Mouse (Mus musculus) induced T-regulatory cell, adult 2 months (primary cell): ENCODE data around the gene 4930412O13Rik.

Source experiments
- DNase-seq: peaks from one replicate; pipeline ENCODE4 v3.0.0-alpha.2; 2012; ENCODE audit warnings: low read depth

The 4930412O13Rik gene

DNA sequence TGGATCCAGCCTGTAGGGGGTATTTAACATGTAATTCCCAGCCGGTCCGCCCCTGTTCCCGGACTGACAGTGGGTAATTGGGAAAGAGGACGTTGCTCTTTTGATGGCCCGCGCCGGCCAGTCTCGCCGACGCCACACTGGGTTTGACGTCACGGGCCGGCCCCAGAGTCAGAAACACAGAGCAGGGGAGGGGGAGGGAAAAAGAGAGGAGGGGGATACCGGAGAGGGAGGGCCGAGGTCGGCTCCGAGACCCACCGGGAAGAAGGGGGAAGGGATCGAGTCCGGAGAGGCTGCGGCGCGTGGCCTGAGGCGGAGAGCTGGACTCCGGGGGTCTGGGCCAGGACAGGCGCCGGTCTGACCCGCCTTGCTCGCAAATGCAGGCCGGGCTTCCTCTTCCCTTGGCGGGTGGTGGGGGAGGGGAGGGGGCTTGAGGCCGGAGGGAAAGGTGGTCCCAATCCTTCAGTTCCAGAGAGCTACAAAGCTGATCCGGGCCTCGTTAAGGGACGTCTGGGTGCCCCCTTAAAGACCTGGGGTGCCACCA, at the start of gene 4930412O13Rik:
Gene 4930412O13Rik, plus strand, starts transcription at position 202 of the 541 bp plus-strand sequence.
- no peak for DNase-seq

- DNase-seq, result no peak
Observed at GRCm38 (mm10) chr2:9833712-9834111, 47.3 kb upstream of the 4930412O13Rik start.

- DNase-seq, result no peak
Observed at GRCm38 (mm10) chr2:9835195-9835594, 45.9 kb upstream of the 4930412O13Rik start.

DNA sequence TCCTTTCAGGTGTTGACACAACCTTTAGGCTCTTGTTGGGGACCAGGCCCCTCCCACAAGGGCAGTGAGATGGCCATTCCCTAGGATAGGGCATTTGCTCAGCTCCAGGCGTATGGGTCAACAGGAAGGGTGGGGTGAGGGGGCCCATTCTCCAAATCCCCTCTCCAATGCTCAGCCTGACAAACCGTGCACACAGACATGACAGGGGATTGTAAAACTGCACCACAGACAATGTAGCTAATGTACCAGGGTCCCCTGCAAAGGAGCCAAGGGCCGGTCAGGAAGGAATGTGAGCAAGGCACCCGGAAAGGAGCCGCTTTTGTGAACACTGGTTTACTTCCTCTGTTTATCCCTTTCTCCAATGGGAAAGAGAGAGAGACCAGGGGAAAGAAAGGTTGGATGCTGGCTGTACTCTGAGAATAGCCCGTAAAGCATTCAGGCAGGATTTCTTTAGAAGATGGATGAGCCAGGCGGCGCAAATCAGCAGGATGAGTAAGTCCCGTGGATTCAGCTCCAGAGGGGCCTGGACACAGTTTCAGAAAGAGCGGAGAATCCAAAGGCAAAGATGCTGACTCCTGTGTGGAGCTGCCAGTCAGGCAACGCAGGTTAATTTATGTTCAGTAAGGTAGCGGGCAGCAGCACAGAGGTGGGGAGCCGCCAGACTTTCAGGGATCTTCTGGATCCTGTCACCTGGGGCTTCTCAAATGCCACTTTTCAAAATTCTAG, 28.0 kb upstream of the 4930412O13Rik start:
- no peak for DNase-seq

DNA sequence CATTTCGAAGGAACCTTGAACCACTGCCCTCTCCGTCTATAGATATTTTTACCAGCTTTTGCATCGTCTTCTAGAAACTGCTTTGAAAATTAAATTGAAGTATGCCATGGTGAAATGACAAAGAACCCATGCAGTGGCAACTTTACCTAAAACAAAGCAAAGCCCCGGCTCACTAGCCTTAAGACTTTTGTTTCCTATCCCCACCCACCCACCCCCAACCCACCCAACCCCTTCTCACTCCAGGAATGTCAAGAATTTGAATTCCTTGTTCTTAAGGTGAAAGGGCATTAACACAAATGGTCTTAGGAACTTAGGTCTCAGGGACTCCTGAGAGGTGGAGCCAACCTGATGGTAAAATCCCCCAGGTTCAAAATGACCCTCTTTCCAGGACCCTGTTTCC, 25.2 kb upstream of the 4930412O13Rik start:
- no peak for DNase-seq

DNA sequence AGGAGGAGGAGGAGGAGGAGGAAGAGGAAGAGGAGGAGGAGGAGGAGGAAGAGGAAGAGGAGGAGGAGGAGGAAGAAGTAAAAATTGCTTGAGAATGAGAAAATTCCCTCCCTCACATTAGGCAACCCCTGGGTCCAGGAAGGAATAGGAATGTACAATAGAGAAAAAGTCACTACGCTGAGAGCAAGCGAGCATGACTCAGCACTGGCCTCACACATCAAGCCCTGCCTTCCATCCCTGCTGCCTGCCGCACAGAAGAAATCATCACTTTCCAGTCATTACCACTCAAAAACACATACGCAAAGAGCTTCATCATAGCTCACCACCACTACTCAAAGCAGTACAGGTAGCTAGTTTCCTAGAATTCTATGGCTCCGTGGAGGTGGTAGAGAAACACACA, 20.4 kb upstream of the 4930412O13Rik start:
- DNase-seq, result no peak

GRCm38 (mm10) chr2:9867092-9867825, 13.8 kb upstream of the 4930412O13Rik start:
- DNase-seq, result peak; percentile 84

GRCm38 (mm10) chr2:9871141-9871716, 9.8 kb upstream of the 4930412O13Rik start:
- peak; percentile 78 for DNase-seq

DNA sequence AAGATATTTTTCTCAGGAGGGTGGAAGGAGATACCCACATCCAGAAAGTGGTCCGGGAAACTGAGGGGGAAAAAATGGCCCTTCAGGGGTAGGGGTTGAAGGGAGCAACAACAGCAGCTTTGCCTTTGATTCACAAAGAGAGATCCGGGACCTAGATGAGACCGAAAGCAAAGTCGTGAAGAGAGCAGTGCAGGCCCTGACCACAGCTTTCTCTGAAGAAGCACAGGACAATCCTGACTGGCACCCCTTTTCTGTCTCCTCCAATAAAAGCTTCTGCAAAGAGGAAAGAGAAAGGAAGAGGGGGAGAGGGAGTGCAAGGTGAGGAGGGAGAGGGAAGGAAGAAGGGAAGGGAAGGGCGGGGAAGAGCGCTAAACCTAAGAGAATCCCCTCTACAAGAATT, 9.3 kb upstream of the 4930412O13Rik start:
- DNase-seq, result peak; percentile 73

- peak; percentile 78 for DNase-seq
Observed at GRCm38 (mm10) chr2:9872682-9873081, 8.4 kb upstream of the 4930412O13Rik start.

DNA sequence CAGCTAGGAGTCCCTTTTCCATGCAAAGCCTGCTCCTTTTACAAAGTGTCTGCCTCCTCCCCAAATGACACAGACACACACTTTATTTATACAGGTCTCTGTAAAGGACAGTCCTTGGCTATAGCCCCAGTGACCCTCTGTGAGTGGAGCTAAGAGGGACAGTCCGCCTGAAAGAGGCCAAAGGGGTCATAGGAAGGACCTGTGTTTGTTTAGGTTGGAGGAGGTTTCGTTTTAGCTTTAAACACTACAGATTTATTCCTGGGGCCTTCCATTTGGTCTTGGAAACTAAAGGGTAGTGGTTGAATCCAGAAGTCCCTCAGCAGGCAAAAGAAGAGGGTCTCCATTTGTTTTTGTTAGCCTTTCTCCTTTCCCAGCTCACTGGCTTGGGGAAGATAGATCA, 7.3 kb upstream of the 4930412O13Rik start:
- no peak for DNase-seq

GRCm38 (mm10) chr2:9874467-9875219, 6.4 kb upstream of the 4930412O13Rik start:
- peak; percentile 63 for DNase-seq

DNA sequence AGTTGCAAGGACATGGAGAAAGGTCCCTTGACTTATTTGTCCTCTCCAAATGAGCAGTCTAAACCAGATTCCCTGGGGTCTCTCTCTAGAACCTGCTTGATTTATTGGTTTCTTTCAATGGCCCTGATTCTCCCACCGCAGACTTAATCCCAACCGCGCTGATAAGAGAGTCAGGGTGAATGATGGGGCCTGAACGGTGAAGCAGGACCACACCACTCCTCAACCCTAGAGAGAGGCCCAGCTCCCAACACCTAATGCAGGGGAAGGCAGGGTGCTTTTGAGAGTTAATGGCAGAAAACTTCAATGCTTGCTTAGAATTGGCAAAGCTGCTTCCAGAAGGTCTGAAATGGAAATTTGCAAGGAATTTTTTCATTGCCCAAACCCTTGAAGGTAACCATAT, 5.8 kb upstream of the 4930412O13Rik start:
- DNase-seq, result no peak

DNA sequence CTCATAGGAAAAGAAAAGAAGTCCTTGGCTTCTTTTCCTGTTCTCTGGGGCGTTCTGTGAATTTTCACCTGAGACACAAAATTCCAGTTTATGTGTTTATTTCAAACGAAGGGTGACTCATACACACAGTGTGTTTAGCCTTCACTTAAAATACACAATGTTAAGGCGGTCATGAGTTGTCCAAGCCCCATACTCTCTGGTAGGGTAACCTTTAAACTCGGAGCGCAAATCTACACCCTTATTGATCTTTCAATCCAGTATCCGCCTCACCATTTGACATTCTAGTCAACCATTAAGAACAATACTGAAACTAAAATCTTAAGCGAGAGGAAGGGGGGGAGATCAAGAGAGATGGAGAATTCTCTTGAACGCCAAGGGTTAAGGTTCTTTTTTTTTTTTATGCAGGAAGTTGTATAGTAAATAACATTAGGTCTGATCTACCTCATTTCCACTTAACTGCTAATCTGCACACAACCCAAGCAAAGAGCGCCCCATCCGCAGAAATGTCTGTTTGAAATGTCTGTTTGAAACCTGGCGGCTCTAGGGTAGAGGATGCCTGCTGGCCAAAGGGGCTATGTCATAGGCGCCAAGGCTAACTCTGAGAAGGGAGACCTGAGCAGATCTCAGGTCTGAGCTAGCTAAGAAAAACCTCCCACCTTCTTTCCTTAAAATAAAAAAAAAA, 5.2 kb upstream of the 4930412O13Rik start:
- peak; percentile 92 for DNase-seq

DNA sequence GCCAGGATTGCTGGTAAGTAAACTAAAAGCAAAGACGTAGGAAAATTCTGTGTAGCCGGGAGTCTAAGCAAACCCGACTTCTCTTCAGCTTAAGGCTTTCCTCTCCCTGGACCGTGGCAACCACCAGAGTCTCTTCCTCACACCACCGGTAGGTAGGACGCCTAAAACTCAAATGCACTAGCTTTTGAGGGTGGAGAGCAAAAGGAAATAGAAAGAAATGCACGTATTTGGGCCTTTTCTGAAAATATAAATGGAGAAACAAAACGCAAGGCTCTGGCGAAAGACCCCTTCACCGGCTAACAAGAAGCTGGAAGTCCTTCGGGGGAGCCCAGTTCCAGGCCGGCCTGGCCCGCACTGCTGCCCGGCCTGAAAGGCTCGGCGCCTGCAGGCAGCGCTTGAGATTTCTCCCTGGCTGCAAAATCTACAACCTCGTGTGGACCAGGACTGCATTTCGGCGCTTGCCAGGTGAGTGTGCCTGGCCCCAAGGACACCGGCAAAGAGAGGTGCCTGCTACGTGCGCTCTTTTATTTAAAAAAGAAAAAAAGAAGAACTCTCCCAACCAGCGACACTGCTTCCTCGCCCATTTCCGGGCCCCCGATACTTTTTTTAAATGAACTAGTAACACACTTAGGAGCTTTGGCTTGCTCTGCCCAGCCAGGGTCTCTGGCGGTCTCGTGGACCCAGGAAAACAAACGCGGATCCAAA, 4.3 kb upstream of the 4930412O13Rik start:
- DNase-seq, result peak; percentile 72

GRCm38 (mm10) chr2:9877326-9877690, 3.7 kb upstream of the 4930412O13Rik start:
- DNase-seq, result no peak

- no peak for DNase-seq
Observed at GRCm38 (mm10) chr2:9877966-9878563, 3.0 kb upstream of the 4930412O13Rik start.

GRCm38 (mm10) chr2:9878564-9879081, 2.4 kb upstream of the 4930412O13Rik start:
- DNase-seq, result peak; percentile 94

DNA sequence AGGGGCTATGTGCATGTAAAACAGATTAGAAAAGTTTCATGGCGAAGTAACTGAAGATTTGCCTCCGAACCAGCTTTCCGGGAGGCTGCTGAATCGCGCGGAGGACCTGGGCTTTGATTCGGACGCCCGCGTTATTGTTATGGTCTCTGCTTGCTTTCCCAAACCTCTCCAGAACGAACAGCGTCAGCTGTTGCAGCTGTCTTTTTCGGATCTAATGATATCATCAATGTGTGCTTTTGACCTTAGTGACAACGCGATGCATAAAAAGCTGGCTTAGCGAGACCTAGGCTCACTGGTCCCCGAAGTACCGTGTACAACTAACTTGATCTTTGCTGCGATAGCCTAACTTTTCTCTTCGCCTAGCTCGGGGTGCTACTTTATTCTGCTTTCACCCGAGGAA, 2.0 kb upstream of the 4930412O13Rik start:
- DNase-seq, result no peak

DNA sequence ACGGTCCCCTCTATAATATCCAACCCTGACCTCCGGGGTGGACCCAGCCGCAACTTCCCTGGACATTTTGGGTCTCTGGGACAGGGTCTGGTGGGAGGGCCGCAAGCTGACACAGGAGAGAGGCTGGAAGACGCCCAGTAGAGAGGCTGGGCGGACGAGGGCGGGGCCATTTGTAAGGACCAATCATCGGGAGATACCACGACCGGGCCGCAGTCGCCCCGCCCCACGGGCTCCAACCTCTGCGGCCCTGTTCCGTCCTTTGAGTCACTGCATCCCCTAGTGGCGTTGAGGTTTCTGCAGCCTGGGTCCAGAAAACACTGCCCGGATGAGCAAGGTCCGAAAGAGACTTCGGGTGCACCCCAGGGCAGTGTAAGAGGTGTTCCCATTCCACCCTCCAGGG, 1.6 kb upstream of the 4930412O13Rik start:
- DNase-seq, result peak; percentile 97
